Mouse (Mus musculus) myocyte (in vitro differentiated cells): ENCODE data around the gene Nuak2. TPM values are rescaled to one million over a fixed set of nuclear protein-coding genes. Genes with fewer than 3 reads are reported as not detected.

ENCODE experiments used
- H3K27me3 ChIP-seq: one replicate; pipeline ENCODE4 v1.6.1; 2011; ENCODE audit not compliant: control insufficient read depth, insufficient read depth, insufficient read length
- H3K36me3 ChIP-seq: one replicate; pipeline ENCODE4 v1.6.1; 2011; ENCODE audit not compliant: control insufficient read depth, insufficient read depth
- H3K4me2 ChIP-seq: one replicate; pipeline ENCODE4 v1.6.1; 2011; ENCODE audit warnings: low read depth, control low read depth
- H3K4me3 ChIP-seq: one replicate; pipeline ENCODE4 v1.5.1; 2011; ENCODE audit warnings: mild to moderate bottlenecking, control low read depth, moderate library complexity
- H3K79me2 ChIP-seq: one replicate; pipeline ENCODE4 v1.6.1; 2011; ENCODE audit not compliant: control insufficient read depth, insufficient read depth
- H3ac ChIP-seq: one replicate; pipeline ENCODE4 v1.6.1; 2011; ENCODE audit not compliant: control insufficient read depth, insufficient read length
- CEBPB ChIP-seq: IDR thresholded peaks from 2 replicates; pipeline ENCODE4 v1.6.1; 2011; ENCODE audit warnings: mild to moderate bottlenecking, moderate library complexity; ENCODE audit not compliant: poor library complexity, insufficient read depth, severe bottlenecking
- E2F4 ChIP-seq: IDR thresholded peaks from one replicate; pipeline ENCODE4 v1.6.1; 2011; ENCODE audit warnings: mild to moderate bottlenecking, control low read depth, moderate library complexity; ENCODE audit not compliant: insufficient read depth
- MAX ChIP-seq: IDR thresholded peaks from one replicate; pipeline ENCODE4 v1.6.1; 2011; ENCODE audit warnings: low read depth, mild to moderate bottlenecking, control low read depth
- MYOD1 ChIP-seq, 3 experiments: IDR thresholded peaks; one replicate each; pipeline ENCODE4 v1.6.1; 2011; ENCODE audit warnings: control low read depth in 2 of 3, low read depth in 2 of 3, mild to moderate bottlenecking in 2 of 3, moderate library complexity in 1 of 3; ENCODE audit not compliant: insufficient read length in 2 of 3, control insufficient read depth in 1 of 3
- MYOG ChIP-seq, 3 experiments: IDR thresholded peaks; one replicate each; pipeline ENCODE4 v1.6.1; 2011; ENCODE audit warnings: control low read depth in 2 of 3, low read depth in 2 of 3, mild to moderate bottlenecking in 2 of 3; ENCODE audit not compliant: insufficient read length in 2 of 3, control insufficient read depth in 1 of 3, insufficient read depth in 1 of 3
- POLR2A ChIP-seq: IDR thresholded peaks from one replicate; pipeline ENCODE4 v1.6.1; 2011; ENCODE audit warnings: low read depth, mild to moderate bottlenecking, control low read depth, moderate library complexity; ENCODE audit not compliant: insufficient read length
- POLR2AphosphoS2 ChIP-seq: IDR thresholded peaks from one replicate; pipeline ENCODE4 v1.6.1; 2011; ENCODE audit warnings: low read depth, control low read depth; ENCODE audit not compliant: insufficient read length
- REST ChIP-seq: IDR thresholded peaks from one replicate; pipeline ENCODE4 v1.6.1; 2011; ENCODE audit warnings: mild to moderate bottlenecking, control low read depth, moderate library complexity; ENCODE audit not compliant: insufficient read depth, insufficient read length
- SRF ChIP-seq: IDR thresholded peaks from one replicate; pipeline ENCODE4 v1.6.1; 2011; ENCODE audit warnings: low read depth; ENCODE audit not compliant: control insufficient read depth, insufficient read length
- TCF12 ChIP-seq: IDR thresholded peaks from one replicate; pipeline ENCODE4 v1.6.1; 2011; ENCODE audit warnings: mild to moderate bottlenecking, control low read depth; ENCODE audit not compliant: poor library complexity, insufficient read depth, severe bottlenecking
- TCF3 ChIP-seq: IDR thresholded peaks from one replicate; pipeline ENCODE4 v1.6.1; 2011; ENCODE audit warnings: low read depth, control low read depth; ENCODE audit not compliant: insufficient read length
- USF1 ChIP-seq: IDR thresholded peaks from one replicate; pipeline ENCODE4 v1.6.1; 2011; ENCODE audit warnings: low read depth, mild to moderate bottlenecking, control low read depth, moderate library complexity
- polyA plus RNA-seq: library from polyadenylated mRNA; unstranded; fragments of >200 nt; fragmentation: generic; extraction: Trizol; gene quantifications from one replicate; pipeline ENCODE4 v1.2.1, GENCODE M21; 2012; ENCODE audit warnings: missing spikeins

The Nuak2 gene
- polyA plus RNA-seq, 1 experiment, result 6.0 TPM

GRCm38 (mm10) chr1:132377055-132377365, 61.1 kb downstream of the Nuak2 start:
- no peak overlapping the region for H3ac ChIP-seq
- no peak overlapping the region for H3K4me3 ChIP-seq
- H3K27me3 ChIP-seq, result no peaks in the 10 kb centered on the region
- H3K36me3 ChIP-seq, result peaks cover 9% of the 10 kb centered on the region
- H3K79me2 ChIP-seq, result peaks cover 9% of the 10 kb centered on the region
- TF ChIP-seq SRF (no peak), TCF3 (no peak), MYOD1 (IDR thresholded peaks at IDR 0.05; ENCODE audit: control insufficient read depth in 1 of 3, insufficient read length in 2 of 3, low read depth in 2 of 3) (no peak), POLR2A (no peak), E2F4 (no peak), TCF12 (no peak), MAX (no peak), REST (no peak), CEBPB (no peak), POLR2AphosphoS2 (no peak), MYOG (IDR thresholded peaks at IDR 0.05; ENCODE audit: control insufficient read depth in 1 of 3, insufficient read depth in 1 of 3, insufficient read length in 2 of 3, low read depth in 2 of 3) (no peak), USF1 (no peak)
- H3K4me2 ChIP-seq, result no peak overlapping the region

DNA sequence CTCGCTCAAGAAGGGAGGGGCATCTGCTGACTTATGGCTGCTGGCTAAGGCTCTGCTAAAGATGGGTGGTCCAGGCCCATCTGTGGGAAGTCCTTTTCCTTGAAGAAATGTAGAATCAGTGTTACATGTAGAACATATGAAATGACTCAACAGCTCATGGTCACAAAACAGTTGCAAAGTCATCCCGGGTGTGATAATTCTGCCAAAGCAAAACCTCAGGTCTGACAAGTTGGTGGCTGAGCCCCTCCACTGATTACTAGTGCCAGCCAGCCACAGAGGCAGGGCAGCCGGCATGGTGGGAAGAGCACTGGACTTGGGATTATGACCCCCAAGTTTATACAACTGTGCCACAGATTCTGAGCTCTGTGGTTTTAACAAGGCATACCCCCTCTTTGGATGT, 61.9 kb downstream of the Nuak2 start:
- TF ChIP-seq MYOG (IDR thresholded peaks at IDR 0.05; ENCODE audit: control insufficient read depth in 1 of 3, insufficient read depth in 1 of 3, insufficient read length in 2 of 3, low read depth in 2 of 3), result no peak
- TF ChIP-seq TCF12, result no peak
- no peak for TF ChIP-seq POLR2A
- TF ChIP-seq POLR2AphosphoS2, result no peak
- TF ChIP-seq MAX, result no peak
- no peak for TF ChIP-seq E2F4
- TF ChIP-seq TCF3, result no peak
- no peak for TF ChIP-seq REST
- no peak for TF ChIP-seq MYOD1 (IDR thresholded peaks at IDR 0.05; ENCODE audit: control insufficient read depth in 1 of 3, insufficient read length in 2 of 3, low read depth in 2 of 3)
- TF ChIP-seq CEBPB, result no peak
- TF ChIP-seq SRF, result no peak
- no peak for TF ChIP-seq USF1
- Histone ChIP-seq H3K79me2 (peaks cover 14% of the 10 kb centered on the region), H3ac (no peak overlapping the region), H3K4me2 (no peak overlapping the region), H3K36me3 (peaks cover 9% of the 10 kb centered on the region), H3K4me3 (no peak overlapping the region), H3K27me3 (no peaks in the 10 kb centered on the region)

DNA sequence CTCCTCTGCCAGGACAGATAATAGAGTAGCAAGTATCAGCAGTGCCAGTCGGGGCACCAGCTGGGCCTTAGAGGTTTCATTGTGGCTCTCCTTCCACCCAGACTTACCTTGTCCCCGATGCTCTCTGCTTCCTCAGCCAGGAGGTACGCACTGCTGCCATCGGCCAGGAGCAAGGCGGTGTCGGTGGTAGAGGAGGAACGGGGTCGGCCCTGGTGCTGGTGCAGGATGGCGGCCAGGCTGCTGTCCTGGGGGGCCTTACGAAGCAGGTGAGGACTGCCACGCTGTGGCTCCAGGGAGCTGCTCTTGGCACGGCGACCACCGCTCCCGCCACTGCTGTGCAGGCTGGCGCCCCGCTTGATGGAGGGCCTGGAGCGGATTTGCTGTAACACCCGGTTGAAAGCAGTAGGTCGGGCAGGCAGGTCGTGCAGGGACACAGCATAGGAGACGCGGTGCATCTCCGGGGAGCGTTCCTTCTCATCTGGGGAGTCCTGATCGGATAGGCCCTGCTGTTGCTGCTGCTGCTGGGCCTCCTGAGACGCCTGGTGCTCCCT, 64.7 kb downstream of the Nuak2 start:
- Histone ChIP-seq H3K27me3 (no peaks in the 10 kb centered on the region), H3K4me2 (no peak overlapping the region)
- TF ChIP-seq USF1, result no peak
- TF ChIP-seq POLR2AphosphoS2, result no peak
- no peak for TF ChIP-seq E2F4
- no peak for TF ChIP-seq CEBPB
- no peak for TF ChIP-seq POLR2A
- TF ChIP-seq MYOG (IDR thresholded peaks at IDR 0.05; ENCODE audit: control insufficient read depth in 1 of 3, insufficient read depth in 1 of 3, insufficient read length in 2 of 3, low read depth in 2 of 3), result no peak

DNA sequence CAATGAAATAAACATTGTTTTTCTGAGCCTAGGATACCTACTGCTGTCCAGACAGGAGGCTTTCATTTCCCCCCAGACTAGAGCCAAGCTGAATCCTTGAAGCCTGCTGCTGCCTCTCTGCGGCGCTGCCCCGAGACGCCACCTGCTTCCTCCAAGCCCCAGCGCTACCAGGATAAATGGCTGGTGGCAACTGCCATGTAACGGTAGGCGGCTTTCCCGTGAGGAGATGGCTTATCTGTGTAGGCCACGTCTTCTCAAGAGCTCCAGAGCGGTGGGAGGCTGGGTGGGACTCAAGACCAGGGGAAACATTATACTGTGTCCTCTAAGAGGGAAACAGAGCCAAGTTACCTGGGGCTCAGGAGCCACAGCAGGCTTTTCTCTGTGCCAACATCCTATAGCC, 66.0 kb downstream of the Nuak2 start:
- H3K4me2 ChIP-seq, result no peak overlapping the region
- TF ChIP-seq SRF (no peak), TCF3 (no peak), MAX (no peak), MYOG (IDR thresholded peaks at IDR 0.05; ENCODE audit: control insufficient read depth in 1 of 3, insufficient read depth in 1 of 3, insufficient read length in 2 of 3, low read depth in 2 of 3) (no peak), MYOD1 (IDR thresholded peaks at IDR 0.05; ENCODE audit: control insufficient read depth in 1 of 3, insufficient read length in 2 of 3, low read depth in 2 of 3) (no peak)
- no peaks in the 10 kb centered on the region for H3K27me3 ChIP-seq
- H3K79me2 ChIP-seq, result peaks cover 15% of the 10 kb centered on the region
- H3K4me3 ChIP-seq, result no peak overlapping the region
- peaks cover 9% of the 10 kb centered on the region for H3K36me3 ChIP-seq
- H3ac ChIP-seq, result no peak overlapping the region

More for the DNA sequence above, 64.7 kb downstream of the Nuak2 start:
- Histone ChIP-seq H3K4me3 (no peak overlapping the region), H3ac (no peak overlapping the region), H3K36me3 (peaks cover 9% of the 10 kb centered on the region), H3K79me2 (peaks cover 10% of the 10 kb centered on the region)

Other genes with a start within 250 kb of the Nuak2 start
- gene Mfsd4a, start 248.1 kb upstream of the Nuak2 start, polyA plus RNA-seq, result 9.6 TPM
- gene Cdk18, start 176.4 kb upstream of the Nuak2 start, polyA plus RNA-seq, result 33.9 TPM
- gene Lemd1, start 124.7 kb upstream of the Nuak2 start, polyA plus RNA-seq, result 0.49 TPM
- 0.82 TPM for gene AC124108.1, start 124.7 kb upstream of the Nuak2 start, polyA plus RNA-seq
- not detected for gene Gm10188, start 86.4 kb upstream of the Nuak2 start, polyA plus RNA-seq
- gene Klhdc8a, start 17.5 kb upstream of the Nuak2 start, polyA plus RNA-seq, result 12.4 TPM
- gene Tmcc2, start 75.2 kb downstream of the Nuak2 start, polyA plus RNA-seq, result 35.2 TPM
- 6.9 TPM for gene Dstyk, start 101.4 kb downstream of the Nuak2 start, polyA plus RNA-seq
- gene Rbbp5, start 161.2 kb downstream of the Nuak2 start, polyA plus RNA-seq, result 27.3 TPM
- gene Tmem81, start 190.1 kb downstream of the Nuak2 start, polyA plus RNA-seq, result 1.9 TPM
- not detected for gene Cntn2, start 227.1 kb downstream of the Nuak2 start, polyA plus RNA-seq